Mouse (Mus musculus) E14TG2a.4 (cell line): ENCODE measurements around the gene Pde4d.

Experiments used
- CTCF ChIP-seq: conservative IDR thresholded peaks from 2 replicates; pipeline ENCODE4 v1.5.1; 2014; ENCODE audit warnings: low read length
- NANOG ChIP-seq: IDR thresholded peaks from 2 replicates; pipeline ENCODE4 v1.6.1; 2014; ENCODE audit warnings: borderline replicate concordance, low read length, mixed read lengths
- POU5F1 ChIP-seq: IDR thresholded peaks from 2 replicates; pipeline ENCODE4 v1.6.1; 2014; ENCODE audit warnings: low read length, borderline replicate concordance

GRCm38 (mm10) chr13:109092654-109093053, 642.9 kb downstream of the Pde4d start:
- TF ChIP-seq CTCF (no peak), POU5F1 (no peak), NANOG (no peak)
